Mouse (Mus musculus) neural tube, embryonic 12.5 days (tissue): ENCODE results near the gene Fam104a. TPM values are rescaled to one million over a fixed set of nuclear protein-coding genes. Genes with fewer than 3 reads are reported as not detected.

Experiments used
- ATAC-seq: fragments of 200-750 bp; cut with Nextera tagmentation; 2 replicates; pipeline ENCODE4 v1.8.0; 2017; ENCODE audit warnings: low read depth, mild to moderate bottlenecking, moderate TSS enrichment, moderate library complexity; ENCODE audit not compliant: low FRiP score
- H3K27ac ChIP-seq: fragments of 300-500 bp; sonication (generic); 2 replicates; pipeline ENCODE4 v1.5.1; 2016
- H3K27me3 ChIP-seq: fragments of 300-500 bp; sonication (generic); replicated peaks from 2 replicates; pipeline ENCODE4 v1.6.1; 2016; ENCODE audit warnings: mild to moderate bottlenecking
- H3K36me3 ChIP-seq: fragments of 300-500 bp; sonication (generic); 2 replicates; pipeline ENCODE4 v1.6.1; 2016; ENCODE audit warnings: mild to moderate bottlenecking
- H3K4me1 ChIP-seq: fragments of 300-500 bp; sonication (generic); 2 replicates; pipeline ENCODE4 v1.6.1; 2016
- H3K4me2 ChIP-seq: fragments of 300-500 bp; sonication (generic); replicated peaks from 2 replicates; pipeline ENCODE4 v1.6.1; 2016; ENCODE audit warnings: mild to moderate bottlenecking
- H3K4me3 ChIP-seq: fragments of 300-500 bp; sonication (generic); 2 replicates; pipeline ENCODE4 v1.5.1; 2016
- H3K9ac ChIP-seq: fragments of 300-500 bp; sonication (generic); 2 replicates; pipeline ENCODE4 v1.6.1; 2016; ENCODE audit warnings: mild to moderate bottlenecking
- H3K9me3 ChIP-seq: fragments of 300-500 bp; sonication (generic); 2 replicates; pipeline ENCODE4 v1.6.1; 2016; ENCODE audit warnings: mild to moderate bottlenecking
- WGBS: fragments of 180-500 bp; shearing (Covaris S2); methylation state at CpG from one replicate; pipeline ENCODE4 v1.1.7; 2016; 5-methylcytosine and 5-hydroxymethylcytosine counted together
- polyA plus RNA-seq: library from polyadenylated mRNA; unstranded; fragments of >200 nt; fragmentation: Nextera tagmentation; extraction: Ambion mirVana; gene quantifications from 2 replicates; pipeline ENCODE4 v1.2.1, GENCODE M21; 2016

Gene Fam104a
- polyA plus RNA-seq, 1 experiment from 2014 or later, result 51.0 TPM

DNA sequence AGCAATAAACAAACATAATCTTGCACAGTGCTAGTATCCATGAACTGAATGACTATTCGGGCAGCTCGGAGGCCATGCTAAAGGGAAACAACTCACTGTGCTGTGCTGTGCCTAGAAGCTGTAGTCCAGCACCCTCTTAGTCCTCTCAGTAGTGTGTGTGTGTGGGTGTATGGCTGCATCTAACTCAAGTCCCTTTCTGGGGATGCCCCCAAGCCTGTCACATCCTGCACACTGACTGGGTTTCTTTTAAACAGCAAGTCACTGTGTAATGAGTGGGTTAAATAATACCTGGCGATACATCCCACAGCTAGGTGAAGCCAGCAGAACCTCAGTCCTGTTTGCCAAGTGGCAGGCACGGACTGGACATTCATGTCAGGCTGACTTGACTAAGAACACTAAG lies 25.2 kb downstream of the Fam104a start:
- no peak overlapping the region for H3K4me2 ChIP-seq
- 88% methylated on average over 4 of the region's 4 CpGs for WGBS
- H3K27ac ChIP-seq, result no peak overlapping the region
- peaks cover 12% of the 10 kb centered on the region; the same call in 1 of the 2 replicates for H3K4me1 ChIP-seq
- H3K4me3 ChIP-seq, result no peak overlapping the region
- no peaks in the 10 kb centered on the region for H3K27me3 ChIP-seq
- H3K9ac ChIP-seq, result no peak overlapping the region
- H3K36me3 ChIP-seq, result peaks cover 95% of the 10 kb centered on the region
- no peaks in the 10 kb centered on the region for H3K9me3 ChIP-seq
- 0 out of 2 replicates have a peak, but pooled peaks have one; percentile 37 for ATAC-seq

DNA sequence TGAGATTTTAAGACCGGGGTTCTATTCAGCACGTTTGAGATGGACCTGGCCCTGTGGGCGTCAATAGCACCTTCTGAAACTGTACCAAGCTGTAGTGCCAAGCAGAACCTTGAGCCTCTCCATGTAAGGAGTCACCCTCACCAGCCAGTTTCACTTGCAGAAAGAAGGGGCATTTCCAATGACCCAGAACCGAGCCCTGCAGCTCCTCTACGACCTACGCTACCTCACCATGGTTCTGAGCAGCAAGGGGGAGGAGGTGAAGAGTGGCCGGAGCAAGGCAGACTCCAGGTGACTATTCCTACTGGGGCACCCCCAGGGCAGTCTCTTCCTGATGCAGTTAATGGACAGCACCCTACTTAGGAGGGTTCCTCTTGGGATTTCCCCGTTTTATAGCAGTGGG lies 25.6 kb downstream of the Fam104a start:
- Histone ChIP-seq H3K9ac (no peak overlapping the region), H3K9me3 (no peaks in the 10 kb centered on the region), H3K36me3 (peaks cover 95% of the 10 kb centered on the region), H3K4me3 (no peak overlapping the region), H3K4me2 (no peak overlapping the region), H3K27me3 (no peaks in the 10 kb centered on the region), H3K4me1 (peaks cover 12% of the 10 kb centered on the region; the same call in 1 of the 2 replicates), H3K27ac (no peak overlapping the region)
- ATAC-seq, result no peak
- WGBS, result 90% methylated on average over 8 of the region's 8 CpGs

DNA sequence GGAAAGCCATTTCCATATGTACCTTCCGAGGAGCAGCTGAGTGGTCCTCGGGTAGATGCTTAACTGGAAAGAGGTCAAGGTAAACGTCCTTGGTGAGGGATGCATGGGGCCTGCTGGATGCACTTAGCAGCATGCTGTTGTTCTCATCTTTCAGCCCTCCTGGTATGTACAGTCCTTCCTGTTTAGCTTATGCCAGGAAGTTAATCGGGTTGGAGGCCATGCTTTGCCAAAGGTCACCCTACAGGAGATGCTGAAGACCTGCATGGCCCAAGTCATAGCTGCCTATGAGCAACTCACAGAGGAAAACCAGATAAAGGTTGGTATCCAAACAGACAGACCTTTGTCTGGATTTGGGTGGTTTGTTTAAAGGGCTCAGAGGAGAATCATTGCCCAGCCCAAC lies 26.7 kb downstream of the Fam104a start:
- Histone ChIP-seq H3K4me2 (0 out of 2 replicates have a peak overlapping the region, but pooled peaks have one; percentile 12), H3K27me3 (no peaks in the 10 kb centered on the region), H3K36me3 (peaks cover 99% of the 10 kb centered on the region), H3K4me3 (no peak overlapping the region), H3K9me3 (no peaks in the 10 kb centered on the region), H3K4me1 (peaks cover 20% of the 10 kb centered on the region; the same call in 1 of the 2 replicates), H3K9ac (no peak overlapping the region), H3K27ac (no peak overlapping the region)
- ATAC-seq, result no peak
- 77% methylated on average over 4 of the region's 4 CpGs for WGBS

DNA sequence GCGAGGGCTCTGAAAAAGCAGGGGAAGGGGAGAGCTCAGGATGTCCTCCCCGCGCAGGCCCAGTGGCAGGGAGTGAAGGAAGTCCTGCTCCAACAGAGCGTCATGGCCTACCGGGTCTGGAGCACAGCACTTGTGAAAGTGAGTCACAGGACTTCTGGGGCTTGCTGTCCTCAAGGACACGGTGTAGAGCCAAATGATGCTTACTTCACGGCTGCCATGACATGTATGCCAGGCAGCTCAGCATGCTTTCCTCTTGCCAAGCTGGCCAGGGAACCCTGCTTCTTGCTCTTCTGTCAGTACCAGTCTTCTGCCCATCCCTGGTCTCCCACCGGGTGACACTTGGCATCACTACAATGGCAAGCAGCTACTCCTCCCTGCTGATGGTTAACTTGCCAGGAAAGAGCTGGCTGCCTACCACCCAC lies 27.4 kb downstream of the Fam104a start:
- Histone ChIP-seq H3K9me3 (no peaks in the 10 kb centered on the region), H3K27ac (no peak overlapping the region), H3K4me3 (no peak overlapping the region), H3K4me1 (peaks cover 20% of the 10 kb centered on the region; the same call in 1 of the 2 replicates), H3K27me3 (no peaks in the 10 kb centered on the region), H3K9ac (no peak overlapping the region), H3K36me3 (peaks cover 99% of the 10 kb centered on the region), H3K4me2 (no peak overlapping the region)
- 88% methylated on average over 8 of the region's 8 CpGs for WGBS
- no peak for ATAC-seq

DNA sequence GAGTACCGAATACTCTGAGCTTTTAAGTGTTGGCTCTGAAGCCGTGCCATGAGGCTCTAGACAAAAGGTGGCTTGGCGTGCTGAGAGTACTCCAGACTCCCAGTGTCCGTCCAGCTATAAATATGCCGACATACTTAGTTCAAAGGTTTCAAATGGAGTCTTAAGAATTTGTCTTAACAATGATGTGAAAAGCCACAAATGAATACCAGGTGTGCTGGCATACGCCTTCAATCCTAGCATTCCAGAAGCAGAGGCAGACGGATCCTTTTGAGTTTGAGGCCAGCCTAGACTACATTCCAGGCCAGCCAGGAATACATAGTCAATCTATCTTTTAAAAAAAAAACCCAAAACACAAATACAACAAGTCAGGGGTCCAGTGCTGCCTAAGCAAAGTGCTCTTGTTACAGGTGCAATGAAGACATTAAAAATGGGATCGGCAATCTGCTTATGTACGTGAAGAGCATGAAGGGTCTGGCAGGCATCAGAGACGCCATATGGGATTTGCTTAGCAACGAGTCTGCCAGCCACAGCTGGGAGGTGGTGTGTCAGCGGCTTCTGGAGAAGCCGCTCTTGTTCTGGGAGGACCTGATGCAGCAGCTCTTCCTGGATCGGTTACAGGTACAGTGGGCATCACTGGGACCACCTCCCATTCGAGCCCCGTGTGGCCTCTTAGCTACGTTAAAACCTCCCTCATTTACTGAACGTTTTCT lies 29.2 kb downstream of the Fam104a start:
- Histone ChIP-seq H3K27me3 (no peaks in the 10 kb centered on the region), H3K9me3 (no peaks in the 10 kb centered on the region), H3K4me1 (peaks cover 29% of the 10 kb centered on the region), H3K9ac (no peak overlapping the region), H3K27ac (no peak overlapping the region), H3K4me2 (no peak overlapping the region), H3K36me3 (peaks cover 82% of the 10 kb centered on the region), H3K4me3 (no peak overlapping the region)
- WGBS, result 82% methylated on average over 18 of the region's 18 CpGs
- no peak for ATAC-seq

DNA sequence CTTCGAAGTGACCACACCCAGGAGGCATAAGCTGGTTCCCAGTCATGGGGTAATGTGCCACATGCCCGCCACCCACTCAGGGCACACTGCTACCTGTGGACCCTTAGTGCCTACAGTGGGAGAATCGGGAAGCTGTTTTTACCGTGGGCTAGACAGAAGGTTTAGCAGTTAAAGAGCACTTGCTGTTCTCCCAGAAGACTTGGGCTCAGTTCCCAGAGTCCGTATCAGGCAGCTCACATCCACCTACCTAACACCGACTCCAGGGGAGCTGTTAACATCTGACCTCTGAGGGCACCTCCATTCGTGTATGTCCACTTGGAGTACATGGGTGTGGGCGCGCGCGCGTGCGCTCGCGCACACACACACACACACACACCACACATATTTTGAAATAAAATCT lies 29.9 kb downstream of the Fam104a start:
- 95% methylated on average over 15 of the region's 15 CpGs for WGBS
- H3K9ac ChIP-seq, result no peak overlapping the region
- H3K27me3 ChIP-seq, result no peaks in the 10 kb centered on the region
- no peak overlapping the region for H3K27ac ChIP-seq
- no peak overlapping the region for H3K4me2 ChIP-seq
- no peak for ATAC-seq
- H3K4me3 ChIP-seq, result no peak overlapping the region
- peaks cover 76% of the 10 kb centered on the region for H3K36me3 ChIP-seq
- H3K9me3 ChIP-seq, result no peaks in the 10 kb centered on the region
- H3K4me1 ChIP-seq, result peaks cover 29% of the 10 kb centered on the region

DNA sequence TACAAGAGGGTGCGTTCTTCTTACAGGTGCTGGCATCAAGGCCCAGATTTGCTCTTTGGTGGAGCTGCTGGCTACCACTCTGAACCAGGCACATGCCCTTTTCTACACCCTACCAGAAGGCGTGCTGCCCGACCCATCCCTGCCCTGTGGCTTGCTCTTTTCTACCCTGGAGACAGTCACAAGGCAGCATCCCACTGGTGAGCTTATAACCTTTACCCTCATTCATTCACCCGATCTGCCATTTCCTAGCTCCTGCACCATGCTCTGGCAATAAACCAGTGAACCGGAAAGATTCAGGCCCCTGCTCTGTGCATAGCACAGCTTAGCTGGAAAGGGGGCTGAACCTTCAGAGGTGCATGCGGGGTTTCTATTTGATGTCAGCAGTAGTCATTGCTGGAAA lies 31.4 kb downstream of the Fam104a start:
- no peak overlapping the region for H3K4me3 ChIP-seq
- H3K9ac ChIP-seq, result no peak overlapping the region
- H3K4me2 ChIP-seq, result no peak overlapping the region
- no peaks in the 10 kb centered on the region for H3K27me3 ChIP-seq
- H3K9me3 ChIP-seq, result no peaks in the 10 kb centered on the region
- WGBS, result 76% methylated on average over 6 of the region's 6 CpGs
- peaks cover 60% of the 10 kb centered on the region for H3K36me3 ChIP-seq
- no peak for ATAC-seq
- H3K4me1 ChIP-seq, result peaks cover 39% of the 10 kb centered on the region
- no peak overlapping the region for H3K27ac ChIP-seq

DNA sequence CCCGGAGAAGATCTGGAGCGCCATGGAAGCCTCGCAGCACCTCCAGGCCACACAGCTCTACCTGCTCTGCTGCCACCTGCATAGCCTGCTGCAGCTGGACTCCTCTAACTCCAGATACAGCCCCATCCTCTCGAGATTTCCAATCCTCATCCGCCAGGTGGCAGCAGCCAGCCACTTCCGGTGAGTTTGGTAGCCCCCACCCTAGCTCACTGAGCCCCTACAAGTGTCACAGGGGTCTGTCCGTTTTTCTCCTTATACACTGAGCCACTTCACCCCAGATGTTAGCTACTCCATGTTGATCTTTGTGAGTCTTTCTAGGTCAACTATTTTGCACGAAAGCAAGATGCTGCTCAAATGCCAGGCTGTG lies 32.1 kb downstream of the Fam104a start:
- peaks cover 34% of the 10 kb centered on the region for H3K4me1 ChIP-seq
- H3K4me3 ChIP-seq, result no peak overlapping the region
- peak overlapping the region; percentile 20; the same call in 1 of the 2 replicates for H3K4me2 ChIP-seq
- no peak overlapping the region for H3K27ac ChIP-seq
- H3K36me3 ChIP-seq, result peaks cover 54% of the 10 kb centered on the region
- WGBS, result 48% methylated on average over 8 of the region's 8 CpGs
- no peaks in the 10 kb centered on the region for H3K9me3 ChIP-seq
- H3K9ac ChIP-seq, result no peak overlapping the region
- no peaks in the 10 kb centered on the region for H3K27me3 ChIP-seq
- ATAC-seq, result peak; percentile 25; the same call in 1 of the 2 replicates

DNA sequence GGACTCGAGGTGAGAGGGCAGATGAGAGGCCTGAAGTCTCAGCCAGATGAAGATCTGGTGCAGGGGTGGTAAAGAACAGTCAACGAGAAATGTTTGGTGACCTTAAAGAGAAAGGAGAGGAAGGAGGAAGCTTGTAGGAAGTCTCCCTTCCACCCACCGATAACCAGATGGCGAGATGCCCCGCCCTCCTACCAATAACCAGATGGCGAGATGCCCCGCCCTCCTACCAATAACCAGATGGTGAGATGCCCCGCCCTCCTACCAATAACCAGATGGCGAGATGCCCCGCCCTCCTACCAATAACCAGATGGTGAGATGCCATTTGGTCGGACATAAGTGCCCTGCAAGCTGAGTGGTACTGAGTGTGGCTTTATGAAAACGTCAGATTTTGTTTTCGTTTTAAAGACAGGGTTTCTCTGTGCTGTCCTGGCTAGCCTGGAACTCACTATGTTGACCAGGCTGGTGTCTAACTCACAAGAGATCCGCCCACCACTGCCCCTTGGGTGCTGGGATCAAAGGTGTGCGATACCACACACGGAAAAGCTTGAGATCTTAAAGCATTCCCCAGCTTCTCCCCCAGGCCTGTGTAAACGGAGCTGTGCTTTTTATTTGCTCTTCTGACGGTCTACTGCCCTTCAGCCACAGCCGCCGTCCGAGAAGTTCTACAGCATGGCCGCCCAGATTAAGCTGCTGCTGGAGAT lies 32.6 kb downstream of the Fam104a start:
- Histone ChIP-seq H3K36me3 (peaks cover 48% of the 10 kb centered on the region), H3K9ac (no peak overlapping the region), H3K4me2 (peak overlapping the region; percentile 73), H3K9me3 (no peaks in the 10 kb centered on the region), H3K27ac (no peak overlapping the region; the same call in 1 of the 2 replicates), H3K4me3 (no peak overlapping the region), H3K27me3 (no peaks in the 10 kb centered on the region), H3K4me1 (peaks cover 30% of the 10 kb centered on the region)
- WGBS, result 62% methylated on average over 22 of the region's 22 CpGs
- ATAC-seq, result peak; percentile 14; the same call in 1 of the 2 replicates

DNA sequence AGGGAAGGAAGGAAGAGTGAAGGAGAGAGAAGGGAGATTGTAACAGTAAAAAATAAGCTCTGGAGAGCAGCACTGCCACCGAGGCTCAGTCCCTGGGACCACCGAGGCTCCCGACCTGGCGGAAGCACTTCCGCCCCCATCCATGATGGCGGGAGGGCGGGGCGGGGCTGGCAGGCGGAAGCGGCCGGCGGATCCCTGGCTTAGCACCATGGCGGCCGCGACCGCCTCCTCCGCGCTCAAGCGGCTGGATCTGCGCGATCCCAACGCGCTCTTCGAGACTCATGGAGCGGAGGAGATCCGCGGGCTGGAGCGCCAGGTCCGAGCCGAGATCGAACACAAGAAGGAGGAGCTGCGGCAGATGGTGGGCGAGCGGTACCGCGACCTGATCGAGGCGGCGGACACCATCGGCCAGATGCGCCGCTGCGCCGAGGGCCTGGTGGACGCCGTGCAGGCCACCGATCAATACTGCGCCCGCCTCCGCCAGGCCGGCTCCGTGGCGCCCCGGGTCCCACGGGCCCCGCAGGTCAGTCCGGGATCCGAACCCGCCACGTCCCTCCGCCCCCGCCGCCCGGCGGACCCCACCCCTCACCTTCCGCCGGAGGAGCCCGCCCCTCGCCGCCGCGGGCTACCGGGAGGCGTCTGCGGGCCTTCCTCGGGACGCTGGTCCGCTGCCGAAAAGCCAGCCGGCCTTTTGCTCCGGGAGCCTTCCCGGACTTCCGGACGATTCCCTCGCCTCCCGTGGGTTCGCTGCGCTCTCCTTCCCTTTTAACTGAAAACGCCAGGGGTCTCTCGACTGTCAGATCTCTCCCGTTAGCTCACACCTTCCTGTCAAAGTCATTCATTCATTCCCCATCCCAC lies 34.4 kb downstream of the Fam104a start, which contains the start of gene Slc39a11:
Gene Slc39a11, minus strand, starts transcription at position 727 of the 858 bp plus-strand sequence.
- H3K27ac ChIP-seq, result peak within 1 kb of the TSS; percentile 73
- H3K36me3 ChIP-seq, result peaks cover 31% of the 10 kb centered on the region
- under 1% methylated on average over 80 of the region's 91 CpGs for WGBS
- peak within 1 kb of the TSS; percentile 92 for H3K9ac ChIP-seq
- H3K9me3 ChIP-seq, result no peaks in the 10 kb centered on the region
- peak within 1 kb of the TSS; percentile 97 for H3K4me3 ChIP-seq
- peak; percentile 86 for ATAC-seq
- no peaks in the 10 kb centered on the region for H3K27me3 ChIP-seq
- H3K4me2 ChIP-seq, result peak within 1 kb of the TSS; percentile 73
- H3K4me1 ChIP-seq, result peaks cover 27% of the 10 kb centered on the region

DNA sequence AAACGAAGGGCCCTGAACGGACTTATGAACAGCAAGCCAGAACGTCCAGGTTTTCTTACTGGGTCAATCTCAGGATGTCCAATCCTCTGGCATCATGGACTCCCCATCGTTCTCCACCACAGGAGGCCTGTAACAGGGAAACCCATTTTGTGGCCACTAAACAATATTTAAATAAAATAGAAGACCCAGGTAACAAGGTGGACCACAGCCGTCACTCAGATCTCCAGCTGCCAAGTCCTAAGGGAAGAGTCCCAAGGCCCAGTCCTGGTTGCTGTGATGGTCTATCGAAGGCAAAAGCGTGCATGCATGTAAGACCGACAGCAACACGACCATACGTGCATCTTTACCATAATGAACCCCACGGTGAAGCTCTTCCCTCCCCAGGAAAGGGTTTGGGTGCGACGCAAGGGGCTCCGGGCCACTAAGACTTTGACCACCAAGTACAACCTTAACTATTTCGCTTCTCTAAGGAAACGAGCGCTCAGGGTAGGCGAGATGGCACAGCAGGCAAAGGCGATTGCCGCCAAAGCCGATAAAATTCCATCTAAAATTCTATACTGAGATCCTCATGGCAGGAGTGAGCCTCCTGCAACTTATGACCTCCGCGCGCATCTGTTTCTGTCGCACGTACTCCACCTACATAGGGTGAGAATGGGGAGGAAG lies 35.1 kb downstream of the Fam104a start, which contains the start of gene Cog1:
Gene Cog1, plus strand, starts transcription at position 480 of the 663 bp plus-strand sequence.
- no peak for ATAC-seq
- Histone ChIP-seq H3K4me2 (peak within 1 kb of the TSS; percentile 73), H3K4me3 (peak within 1 kb of the TSS; percentile 97), H3K27ac (peak within 1 kb of the TSS; percentile 73), H3K36me3 (peaks cover 23% of the 10 kb centered on the region), H3K9ac (peak within 1 kb of the TSS; percentile 92), H3K9me3 (no peaks in the 10 kb centered on the region), H3K4me1 (peaks cover 27% of the 10 kb centered on the region), H3K27me3 (no peaks in the 10 kb centered on the region)
- WGBS, result 42% methylated on average over 26 of the region's 26 CpGs
